Mouse (Mus musculus) brain, adult 10 weeks (tissue): ENCODE measurements around the gene Lrit2. TPM values are rescaled to one million over a fixed set of nuclear protein-coding genes. Genes with fewer than 3 reads are reported as not detected.

Experiments used
- polyA plus RNA-seq: library from polyadenylated mRNA; stranded (reverse); fragments of 350-450 nt; fragmentation: Illumina TruSeq; extraction: RNeasy Lipid Tissue Mini Kit (QIAGEN cat#74804); gene quantifications from one replicate; pipeline ENCODE4 v1.2.3, GENCODE M21; 2015; ENCODE audit warnings: low read depth, low replicate concordance

The Lrit2 gene
- not detected for polyA plus RNA-seq

GRCm38 (mm10) chr14:37067629-37068028 lies at the start of gene Lrit2:
TSS of gene Lrit2 (plus strand) at chr14:37067929.

GRCm38 (mm10) chr14:37048914-37049410 lies 18.8 kb upstream of the Lrit2 start, which contains the start of gene Rgr:
TSS of gene Rgr (minus strand) at chr14:37048964.

GRCm38 (mm10) chr14:37097956-37098530 lies 30.3 kb downstream of the Lrit2 start, which contains the start of gene Cdhr1:
TSS of gene Cdhr1 (minus strand) at chr14:37098347.

GRCm38 (mm10) chr14:37113922-37114321 lies 46.2 kb downstream of the Lrit2 start, which contains the start of gene 2610528A11Rik:
TSS of gene 2610528A11Rik (minus strand) at chr14:37114022.

Other genes with a start within 250 kb of the Lrit2 start
- 55.8 TPM for gene Ccser2, start 99.2 kb upstream of the Lrit2 start, polyA plus RNA-seq
- not detected for gene Rgr, start 19.0 kb upstream of the Lrit2 start, polyA plus RNA-seq
- gene Lrit1, start 13.1 kb upstream of the Lrit2 start, polyA plus RNA-seq: not detected
- gene Cdhr1, start 30.4 kb downstream of the Lrit2 start, polyA plus RNA-seq: 4.1 TPM
- 1.4 TPM for gene 2610528A11Rik, start 46.1 kb downstream of the Lrit2 start, polyA plus RNA-seq
- gene Ghitm, start 67.3 kb downstream of the Lrit2 start, polyA plus RNA-seq: 673 TPM